Mouse (Mus musculus): ENCODE results near the gene Foxe1.

Foxe1 gene

GRCm38 (mm10) chr4:46343596-46344260 is at the start of gene Foxe1:
Gene Foxe1 (plus strand): TSS chr4:46343609.
- DNase-seq (ENCODE audit: low spot score in 2 of 2): no peak

GRCm38 (mm10) chr4:46304071-46304470 is 39.3 kb upstream of the Foxe1 start:
- DNase-seq (ENCODE audit: low spot score in 2 of 2): peak; percentile 11 to 12

- DNase-seq (ENCODE audit: low spot score in 2 of 2): peak; percentile 49 to 62
Observed at GRCm38 (mm10) chr4:46304757-46305384, 38.5 kb upstream of the Foxe1 start.

GRCm38 (mm10) chr4:46305436-46305835 is 38.0 kb upstream of the Foxe1 start:
- DNase-seq (ENCODE audit: low spot score in 2 of 2): no peak

- DNase-seq (ENCODE audit: low spot score in 2 of 2): no peak
Observed at GRCm38 (mm10) chr4:46307341-46307740, 36.1 kb upstream of the Foxe1 start.

- no peak for DNase-seq (ENCODE audit: low spot score in 2 of 2)
Observed at GRCm38 (mm10) chr4:46307869-46308268, 35.5 kb upstream of the Foxe1 start.

GRCm38 (mm10) chr4:46311631-46312030 is 31.8 kb upstream of the Foxe1 start:
- DNase-seq (ENCODE audit: low spot score in 2 of 2): no peak

GRCm38 (mm10) chr4:46321730-46322389 is 21.5 kb upstream of the Foxe1 start:
- no peak for DNase-seq (ENCODE audit: low spot score in 2 of 2)

- DNase-seq (ENCODE audit: low spot score in 2 of 2): no peak
Observed at GRCm38 (mm10) chr4:46322715-46323114, 20.7 kb upstream of the Foxe1 start.

- DNase-seq (ENCODE audit: low spot score in 2 of 2): no peak
Observed at GRCm38 (mm10) chr4:46328906-46329305, 14.5 kb upstream of the Foxe1 start.

- no peak for DNase-seq (ENCODE audit: low spot score in 2 of 2)
Observed at GRCm38 (mm10) chr4:46335846-46336245, 7.6 kb upstream of the Foxe1 start.

GRCm38 (mm10) chr4:46337990-46338389 is 5.4 kb upstream of the Foxe1 start:
- no peak for DNase-seq (ENCODE audit: low spot score in 2 of 2)

GRCm38 (mm10) chr4:46339026-46339425 is 4.4 kb upstream of the Foxe1 start:
- DNase-seq (ENCODE audit: low spot score in 2 of 2): no peak

GRCm38 (mm10) chr4:46339584-46339983 is 3.8 kb upstream of the Foxe1 start:
- DNase-seq (ENCODE audit: low spot score in 2 of 2): no peak

GRCm38 (mm10) chr4:46341831-46342680 is 1.4 kb upstream of the Foxe1 start:
- DNase-seq (ENCODE audit: low spot score in 2 of 2): no peak

- no peak for DNase-seq (ENCODE audit: low spot score in 2 of 2)
Observed at GRCm38 (mm10) chr4:46342711-46343286, 610 bp upstream of the Foxe1 start.

- DNase-seq (ENCODE audit: low spot score in 2 of 2): peak in 1 of 2 experiments; percentile 24
Observed at GRCm38 (mm10) chr4:46344288-46344687, 879 bp downstream of the Foxe1 start.

GRCm38 (mm10) chr4:46345056-46345772 is 1.8 kb downstream of the Foxe1 start:
- no peak for DNase-seq (ENCODE audit: low spot score in 2 of 2)

GRCm38 (mm10) chr4:46345773-46346100 is 2.3 kb downstream of the Foxe1 start:
- DNase-seq (ENCODE audit: low spot score in 2 of 2): no peak

GRCm38 (mm10) chr4:46346221-46346620 is 2.8 kb downstream of the Foxe1 start:
- DNase-seq (ENCODE audit: low spot score in 2 of 2): no peak

GRCm38 (mm10) chr4:46347141-46347540 is 3.7 kb downstream of the Foxe1 start:
- no peak for DNase-seq (ENCODE audit: low spot score in 2 of 2)
